Mouse (Mus musculus) brain, embryonic 14.5 days (tissue): ENCODE data around the gene Blm.

Source experiments
- CTCF ChIP-seq: fragments of 200-500 bp; IDR thresholded peaks from 2 replicates; pipeline ENCODE4 v1.5.1; 2012; ENCODE audit warnings: inconsistent platforms, mild to moderate bottlenecking, moderate library complexity, borderline replicate concordance; ENCODE audit not compliant: insufficient read depth, insufficient read length; ENCODE audit errors: extremely low read depth
- POLR2A ChIP-seq: fragments of 200-500 bp; IDR thresholded peaks from 2 replicates; pipeline ENCODE4 v1.6.1; 2012; ENCODE audit warnings: mild to moderate bottlenecking, inconsistent platforms, borderline replicate concordance; ENCODE audit not compliant: poor library complexity, insufficient read depth, insufficient read length, severe bottlenecking; ENCODE audit errors: extremely low read depth

- no peak for TF ChIP-seq CTCF
- no peak for TF ChIP-seq POLR2A
Observed at GRCm38 (mm10) chr7:80558101-80558500, 23.2 kb upstream of the Blm start.
